Mouse (Mus musculus) thymus, adult 18-20 months (tissue): Measurements from ENCODE around the gene Gap43.
"Not testable (repeated sequence)": the region's sequence is repeated elsewhere in the genome, so short reads cannot be mapped to it uniquely, and the experiment has no call there.

Experiments used
- DNase-seq, 2 experiments: peaks; one replicate each; pipeline ENCODE4 v3.0.0; 2022; ENCODE audit warnings: mixed read lengths in 2 of 2

The Gap43 gene

DNA sequence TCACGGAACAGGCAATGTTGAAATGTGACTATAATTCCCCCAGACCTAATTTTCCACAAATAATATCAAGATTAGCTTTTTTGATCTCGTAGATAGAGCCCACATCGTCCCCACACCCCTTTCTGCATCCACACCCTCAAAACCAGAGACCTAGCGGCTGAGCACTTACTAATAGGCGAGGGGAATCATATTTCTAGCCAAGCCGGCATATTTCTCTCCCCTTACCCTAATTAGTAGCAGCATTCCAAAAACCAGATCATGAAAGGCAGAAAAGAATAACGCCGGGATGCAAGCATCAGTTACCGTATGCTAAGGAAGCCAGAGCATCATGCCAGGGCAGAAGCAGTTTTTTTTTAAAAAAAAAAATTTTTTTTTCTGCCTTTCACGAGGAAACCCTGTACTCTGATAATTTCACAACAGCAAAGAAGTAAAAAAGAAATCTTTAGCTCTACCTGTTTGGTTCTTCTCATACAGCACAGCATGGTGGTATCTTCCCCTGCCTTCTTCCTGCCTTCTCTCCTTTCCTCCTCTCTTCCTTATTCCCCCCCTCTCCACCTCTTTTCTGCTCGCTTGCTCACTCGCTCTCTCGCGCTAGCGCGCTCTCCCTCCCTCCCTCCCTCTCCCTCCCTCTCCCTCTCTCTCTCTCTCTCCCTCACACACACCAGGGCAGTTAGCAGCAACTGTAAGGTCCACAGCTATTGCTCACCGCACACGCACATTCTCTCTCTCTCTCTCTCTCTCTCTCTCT, at the start of gene Gap43:
Gap43 (minus strand) TSS at position 631 of the 748 bp plus-strand sequence.
- DNase-seq: no peak

DNA sequence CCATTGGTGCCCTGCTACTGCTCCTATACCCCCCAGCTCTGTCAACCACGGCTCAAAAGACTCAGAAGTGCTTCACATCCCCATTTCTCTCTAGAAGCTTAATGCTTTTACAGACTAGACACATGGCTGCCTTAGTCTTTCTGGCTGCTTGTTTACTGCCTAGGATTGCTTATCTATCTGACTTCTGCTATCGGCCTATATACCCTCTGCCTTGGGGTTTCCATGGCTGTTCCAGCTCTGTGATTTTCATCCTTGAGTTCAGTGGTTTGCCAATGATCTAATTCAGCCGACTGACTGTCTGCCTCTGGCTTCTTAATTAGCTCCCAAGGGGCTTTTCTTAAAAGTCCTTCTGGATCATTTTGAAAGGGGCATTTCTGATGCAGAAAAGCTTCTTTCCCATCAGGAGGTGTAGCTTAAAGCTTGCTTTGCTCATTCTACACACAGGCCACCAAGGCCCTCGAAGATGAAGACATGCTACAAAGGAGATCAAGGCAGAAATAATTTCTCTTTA, 40.9 kb upstream of the Gap43 start:
- no peak for DNase-seq

DNA sequence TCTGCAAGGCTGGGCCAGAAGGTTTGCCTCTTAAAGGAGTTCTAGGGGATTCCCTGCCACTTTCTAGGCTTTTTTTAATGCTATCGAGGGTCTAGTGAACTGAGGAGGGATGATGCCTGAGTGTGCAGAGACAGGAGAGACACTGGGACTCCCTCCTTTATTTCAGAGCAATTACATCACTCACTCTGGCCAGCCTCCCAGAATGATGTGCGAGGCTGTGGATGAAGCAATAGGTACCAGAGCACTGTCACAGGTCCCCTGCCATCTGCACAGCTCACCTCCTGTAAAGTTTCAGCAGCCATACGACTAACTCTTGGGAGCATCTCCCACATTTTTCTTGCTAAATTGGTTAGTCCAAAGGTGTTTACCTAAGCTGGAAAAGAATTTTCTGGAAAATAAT, 40.2 kb upstream of the Gap43 start:
- DNase-seq: no peak

DNA sequence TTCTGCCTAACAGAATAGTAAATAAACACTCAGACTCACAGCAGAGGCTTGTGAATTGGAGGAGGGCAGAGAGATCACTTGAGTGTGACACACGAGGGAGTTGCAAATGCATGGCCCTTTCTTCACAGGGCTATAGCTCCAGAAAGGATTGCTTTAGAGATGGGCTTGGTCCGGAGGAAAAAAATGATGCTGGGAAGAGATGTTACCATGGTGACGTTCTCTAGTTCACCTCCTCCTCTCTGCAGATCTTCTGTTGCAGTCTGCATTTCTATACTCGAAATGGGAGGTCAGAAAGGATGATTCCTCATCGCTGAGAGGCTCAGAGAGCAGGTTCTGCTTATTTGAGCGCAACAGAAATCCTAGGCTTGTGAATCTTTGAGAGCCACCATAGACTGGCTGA, 29.7 kb upstream of the Gap43 start:
- no peak for DNase-seq

DNA sequence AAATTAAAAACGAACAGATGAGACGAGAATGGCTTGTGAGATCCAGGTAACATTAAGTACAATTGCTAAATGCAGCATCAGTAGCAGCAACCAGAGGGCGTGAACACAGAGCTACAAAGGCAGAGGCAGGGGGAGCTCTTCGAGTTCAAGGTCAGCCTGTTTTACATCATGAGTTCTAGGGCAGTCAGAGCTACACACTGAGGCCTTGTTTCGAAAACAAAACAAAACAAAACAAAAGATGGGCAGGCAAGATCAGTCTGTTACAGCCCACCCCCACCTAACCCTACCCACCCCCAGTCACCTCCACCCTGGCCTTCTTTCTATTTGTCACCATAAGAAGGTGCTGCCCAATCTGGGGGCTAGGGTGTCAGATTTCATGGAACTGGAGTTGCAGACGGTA, 28.9 kb upstream of the Gap43 start:
- DNase-seq: no peak

- no peak for DNase-seq
Observed at GRCm38 (mm10) chr16:42360061-42360460, 19.6 kb upstream of the Gap43 start.

DNA sequence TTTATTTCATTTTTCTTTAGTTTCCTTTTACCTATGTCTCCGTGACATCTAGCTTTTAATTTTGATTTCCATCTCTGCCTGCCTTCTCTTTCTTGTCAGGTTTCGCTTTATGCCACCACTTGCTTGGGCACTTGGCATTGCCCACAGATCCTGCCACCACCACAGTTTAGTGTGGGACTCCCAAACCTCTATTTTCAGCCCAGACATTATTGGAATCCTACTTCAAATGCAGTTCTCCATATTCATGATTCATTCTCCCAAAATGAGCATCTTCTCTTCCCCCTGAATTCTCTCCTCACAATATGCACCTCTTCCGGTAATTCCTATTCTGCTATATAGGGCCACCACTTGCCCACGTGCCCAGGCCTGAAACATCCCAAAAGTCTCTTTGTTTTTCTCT, 17.6 kb upstream of the Gap43 start:
- no peak for DNase-seq

DNA sequence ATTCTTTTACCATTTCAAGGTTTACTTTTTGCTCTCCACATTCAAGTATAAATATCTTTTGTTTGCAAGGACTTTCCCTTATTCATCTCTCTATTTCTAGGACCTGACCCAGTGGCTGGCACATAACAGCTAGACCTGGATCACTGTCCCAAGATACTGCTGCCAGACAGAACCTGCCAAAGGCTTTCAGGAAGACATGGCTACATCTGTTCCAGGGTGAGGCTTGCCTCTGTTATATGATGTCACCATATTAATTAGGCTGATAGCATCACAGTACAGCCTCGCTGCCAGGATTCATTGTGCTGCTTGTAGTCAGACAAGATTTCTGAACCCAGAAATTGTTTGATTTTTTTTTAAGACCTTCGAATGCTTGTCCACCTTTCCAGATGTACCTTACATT, 9.6 kb upstream of the Gap43 start:
- no peak for DNase-seq

GRCm38 (mm10) chr16:42340865-42341264, 414 bp upstream of the Gap43 start:
- not testable (repeated sequence) for DNase-seq

GRCm38 (mm10) chr16:42339512-42339911, 939 bp downstream of the Gap43 start:
- no peak for DNase-seq

GRCm38 (mm10) chr16:42338987-42339386, 1.5 kb downstream of the Gap43 start:
- no peak for DNase-seq

DNA sequence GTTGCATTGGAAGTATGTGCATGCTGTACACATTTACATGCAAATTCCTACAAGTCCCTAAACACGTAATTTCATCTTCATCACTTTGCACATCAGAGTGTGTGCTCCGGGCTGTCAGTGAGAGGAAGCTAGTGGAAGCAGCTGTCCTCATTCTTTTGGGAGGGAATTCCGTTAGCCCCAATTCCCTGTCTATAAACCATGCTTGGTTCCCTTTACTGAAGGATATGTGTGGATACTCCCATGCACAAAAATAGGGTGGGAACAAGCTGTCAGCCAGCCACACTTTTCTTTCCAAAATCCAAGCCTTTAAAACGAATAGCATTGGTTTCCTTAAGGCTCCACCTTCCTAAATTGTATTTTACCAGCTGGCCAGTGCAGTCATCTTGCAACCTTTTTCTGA, 2.1 kb downstream of the Gap43 start:
- DNase-seq: no peak

GRCm38 (mm10) chr16:42337663-42338062, 2.8 kb downstream of the Gap43 start:
- no peak for DNase-seq

GRCm38 (mm10) chr16:42336610-42337009, 3.8 kb downstream of the Gap43 start:
- no peak for DNase-seq

DNA sequence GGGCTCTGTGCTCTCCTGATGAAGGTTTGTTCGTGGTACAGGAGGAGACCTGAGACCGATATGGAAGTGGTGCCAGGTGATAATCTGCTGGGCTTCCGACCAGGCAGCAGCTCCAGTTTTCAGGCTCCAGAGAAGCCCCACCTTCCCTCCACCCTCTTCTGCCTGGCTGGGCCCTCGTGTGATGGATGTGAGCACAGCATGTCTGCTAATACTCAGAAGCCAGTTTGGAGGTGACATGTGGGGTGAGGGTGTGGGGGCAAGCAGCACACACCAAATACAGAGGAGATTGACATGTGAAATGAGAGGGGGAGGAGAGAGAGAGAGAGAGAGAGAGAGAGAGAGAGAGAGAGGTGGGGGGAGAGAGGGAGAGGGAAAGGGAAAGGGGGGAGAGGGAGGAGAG, 8.1 kb downstream of the Gap43 start:
- DNase-seq: no peak

DNA sequence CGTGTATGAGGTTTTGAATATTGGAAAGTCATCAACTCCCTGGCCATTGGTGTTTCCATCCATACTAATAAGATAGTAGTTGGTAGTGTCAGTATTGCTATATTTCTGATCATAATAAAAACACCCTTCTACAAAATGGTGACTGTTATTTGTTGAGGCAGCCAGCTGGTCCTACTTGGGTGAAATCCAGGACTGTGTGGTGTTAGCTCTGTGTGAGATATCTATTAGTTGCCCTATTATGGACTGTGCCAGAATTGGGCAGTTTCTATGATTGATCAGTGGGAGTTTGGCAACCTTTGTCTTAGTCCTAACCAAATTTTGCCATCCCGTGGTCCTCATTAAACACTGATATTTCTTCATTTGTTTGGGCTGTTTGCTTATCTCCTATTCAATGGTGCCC, 14.3 kb downstream of the Gap43 start:
- no peak for DNase-seq

- no peak for DNase-seq
Observed at GRCm38 (mm10) chr16:42325536-42325935, 14.9 kb downstream of the Gap43 start.

DNA sequence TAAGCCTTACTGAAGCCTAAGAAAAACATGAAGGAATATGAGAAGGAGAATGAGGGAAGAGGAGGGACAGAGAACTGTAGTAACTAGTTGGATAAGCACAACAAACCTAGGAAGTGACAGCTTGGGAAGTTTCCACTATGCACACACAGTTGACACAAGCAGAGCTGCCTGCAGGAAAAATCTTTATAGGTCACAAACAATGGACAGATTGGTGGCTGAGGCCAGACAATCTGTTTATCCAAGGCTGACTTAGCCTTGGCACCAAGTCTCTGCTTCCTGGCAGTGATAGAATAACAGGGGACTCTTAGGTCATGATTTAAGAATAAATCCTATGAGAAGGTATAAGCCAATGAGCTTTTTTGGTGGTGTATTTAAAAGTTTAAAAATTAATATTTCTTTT, 20.6 kb downstream of the Gap43 start:
- DNase-seq: no peak

GRCm38 (mm10) chr16:42319365-42319764, 21.1 kb downstream of the Gap43 start:
- DNase-seq: no peak

GRCm38 (mm10) chr16:42312125-42312524, 28.3 kb downstream of the Gap43 start:
- no peak for DNase-seq

- no peak for DNase-seq
Observed at GRCm38 (mm10) chr16:42308761-42309160, 31.7 kb downstream of the Gap43 start.

DNA sequence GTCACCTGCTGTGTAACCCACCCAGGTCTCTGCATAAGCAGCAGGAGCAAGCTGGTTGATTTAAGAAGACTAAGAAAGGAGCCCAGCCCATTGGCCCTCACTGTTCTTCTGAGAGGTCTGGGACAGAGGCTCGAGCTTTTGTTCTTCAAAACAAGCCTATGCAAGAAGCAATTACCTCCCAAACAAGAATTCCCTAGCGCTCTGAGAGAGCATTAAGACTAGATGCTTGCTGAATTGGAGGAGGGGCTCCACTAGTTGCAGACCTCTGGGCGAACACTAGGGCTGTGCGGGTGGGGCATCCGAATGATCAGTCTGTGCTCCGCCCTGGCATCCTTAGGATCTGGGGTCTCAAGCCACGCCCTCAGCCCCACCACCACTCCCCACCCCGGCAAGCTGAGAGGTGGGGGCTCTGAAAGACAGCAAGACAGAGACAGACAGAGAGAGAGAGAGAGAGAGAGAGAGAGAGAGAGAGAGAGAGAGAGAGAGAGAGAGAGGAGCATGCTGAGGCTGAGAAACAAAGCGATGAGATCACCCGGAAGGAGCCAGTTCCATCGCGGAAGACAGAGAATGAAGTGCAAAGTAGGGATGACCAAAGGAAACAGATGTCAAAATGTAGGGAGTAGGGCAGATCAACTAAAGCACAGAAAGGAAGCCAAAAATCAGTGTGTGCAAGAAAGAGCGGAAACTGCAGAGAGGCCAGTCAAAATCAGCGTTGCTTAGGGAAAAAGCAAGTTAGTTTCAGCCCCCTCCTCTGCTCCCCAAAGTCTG, 34.3 kb downstream of the Gap43 start:
- no peak for DNase-seq

- DNase-seq: no peak
Observed at GRCm38 (mm10) chr16:42303461-42303860, 37.0 kb downstream of the Gap43 start.

DNA sequence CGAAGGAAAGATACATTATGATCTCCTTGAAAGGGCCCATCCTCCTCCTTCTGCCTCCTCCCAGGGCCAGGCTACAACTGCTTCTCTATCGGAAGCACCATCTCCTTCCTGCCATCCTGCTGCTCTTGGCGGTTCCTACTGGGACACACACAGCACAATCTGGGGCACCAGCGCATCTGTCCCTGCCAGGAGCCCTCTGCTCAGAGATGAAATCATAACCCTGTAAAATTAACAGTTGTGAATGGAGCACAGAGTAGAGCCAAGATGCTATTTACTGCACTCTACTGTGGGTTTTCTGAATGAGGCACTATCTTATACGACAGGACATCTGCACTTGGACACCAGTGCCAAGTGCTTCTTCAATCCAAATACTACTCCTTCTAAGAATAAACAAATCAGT, 46.0 kb downstream of the Gap43 start:
- no peak for DNase-seq
